Mouse (Mus musculus): Measurements from ENCODE around the gene Gm49342.

DNA sequence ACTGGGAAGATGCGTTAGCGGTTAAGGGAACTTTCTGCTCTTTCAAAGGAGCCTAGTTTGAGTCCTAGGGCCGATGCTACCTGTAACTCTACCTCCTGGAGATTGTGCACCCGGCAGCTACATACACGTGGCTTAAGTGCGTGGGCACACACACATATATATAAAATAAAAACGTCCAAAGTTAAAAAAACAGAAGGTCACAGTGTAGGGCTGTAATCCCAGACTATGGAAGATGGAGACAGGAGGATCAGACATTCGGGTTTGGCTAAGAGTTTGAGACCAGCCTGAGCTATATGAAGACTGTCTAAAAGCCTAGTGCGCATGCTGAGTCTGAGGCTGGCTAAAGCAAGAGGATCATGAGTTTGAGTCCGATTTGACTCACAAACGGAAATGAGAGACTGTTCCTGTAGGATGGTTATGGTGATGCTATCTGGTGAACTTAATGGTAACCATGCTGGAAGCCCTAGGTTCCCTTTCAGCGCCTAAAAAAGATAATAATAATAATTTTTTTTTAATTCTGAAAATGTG lies 12.8 kb upstream of the Gm49342 start:
- no peak for TF ChIP-seq CTCF (IDR thresholded peaks at IDR 0.05; ENCODE audit: control insufficient read depth, insufficient read depth, insufficient read length)
- no peak for TF ChIP-seq USF1 (IDR thresholded peaks at IDR 0.05; ENCODE audit: low read depth)
- TF ChIP-seq FOSL1 (IDR thresholded peaks at IDR 0.05; ENCODE audit: insufficient read depth, low read length, poor library complexity, severe bottlenecking): no peak
- TF ChIP-seq MYOD1 (IDR thresholded peaks at IDR 0.05; ENCODE audit: control insufficient read depth, insufficient read length, low read depth): no peak
- no peak for TF ChIP-seq MYOG (IDR thresholded peaks at IDR 0.05; ENCODE audit: control insufficient read depth, extremely low read depth, insufficient read length)
- no peak for TF ChIP-seq CEBPB (IDR thresholded peaks at IDR 0.05; ENCODE audit: low read depth)
